Mouse (Mus musculus): ENCODE measurements around the gene 1700067K01Rik. TPM values are rescaled to one million over a fixed set of nuclear protein-coding genes. Genes with fewer than 3 reads are reported as not detected.

Gene 1700067K01Rik
- under 1 TPM in 1 of 4 experiments, not detected in 3; 0.39 TPM for total RNA-seq (2022)

- no peak for DNase-seq (ENCODE audit: low spot score in 2 of 2)
Measured at GRCm38 (mm10) chr8:84001281-84002000, at the start of gene 1700067K01Rik. TSS of gene 1700067K01Rik (plus strand) at chr8:84001502.

GRCm38 (mm10) chr8:83954749-83955105, 46.6 kb upstream of the 1700067K01Rik start:
- DNase-seq (ENCODE audit: low spot score in 2 of 2) = no peak

- peak; percentile 99 for DNase-seq (ENCODE audit: low spot score in 2 of 2)
Measured at GRCm38 (mm10) chr8:83955106-83955957, 46.0 kb upstream of the 1700067K01Rik start, which contains the start of the genes Gm10644 and Asf1b. TSS of gene Gm10644 (minus strand) at chr8:83955205. TSS of gene Asf1b (plus strand) at chr8:83955507.

- no peak for DNase-seq (ENCODE audit: low spot score in 2 of 2)
Measured at GRCm38 (mm10) chr8:83955958-83956218, 45.4 kb upstream of the 1700067K01Rik start.

- no peak for DNase-seq (ENCODE audit: low spot score in 2 of 2)
Measured at GRCm38 (mm10) chr8:83956789-83957188, 44.5 kb upstream of the 1700067K01Rik start.

GRCm38 (mm10) chr8:83964015-83964765, 37.1 kb upstream of the 1700067K01Rik start:
- no peak for DNase-seq (ENCODE audit: low spot score in 2 of 2)

- DNase-seq (ENCODE audit: low spot score in 2 of 2) = no peak
Measured at GRCm38 (mm10) chr8:83967701-83968100, 33.6 kb upstream of the 1700067K01Rik start.

GRCm38 (mm10) chr8:83971121-83971520, 30.2 kb upstream of the 1700067K01Rik start:
- no peak for DNase-seq (ENCODE audit: low spot score in 2 of 2)

GRCm38 (mm10) chr8:83971661-83972060, 29.6 kb upstream of the 1700067K01Rik start:
- DNase-seq (ENCODE audit: low spot score in 2 of 2) = no peak

- peak; percentile 99 for DNase-seq (ENCODE audit: low spot score in 2 of 2)
Measured at GRCm38 (mm10) chr8:83972150-83973120, 28.9 kb upstream of the 1700067K01Rik start, which contains the start of gene Prkaca. TSS of gene Prkaca (plus strand) at chr8:83972993.

GRCm38 (mm10) chr8:83973161-83974031, 27.9 kb upstream of the 1700067K01Rik start:
- no peak for DNase-seq (ENCODE audit: low spot score in 2 of 2)

- no peak for DNase-seq (ENCODE audit: low spot score in 2 of 2)
Measured at GRCm38 (mm10) chr8:83974521-83974920, 26.8 kb upstream of the 1700067K01Rik start.

- DNase-seq (ENCODE audit: low spot score in 2 of 2) = no peak
Measured at GRCm38 (mm10) chr8:83976101-83976630, 25.1 kb upstream of the 1700067K01Rik start.

GRCm38 (mm10) chr8:83976779-83977350, 24.4 kb upstream of the 1700067K01Rik start:
- no peak for DNase-seq (ENCODE audit: low spot score in 2 of 2)

GRCm38 (mm10) chr8:83977646-83978045, 23.7 kb upstream of the 1700067K01Rik start:
- no peak for DNase-seq (ENCODE audit: low spot score in 2 of 2)

GRCm38 (mm10) chr8:83978200-83978599, 23.1 kb upstream of the 1700067K01Rik start:
- DNase-seq (ENCODE audit: low spot score in 2 of 2) = no peak

- DNase-seq (ENCODE audit: low spot score in 2 of 2) = no peak
Measured at GRCm38 (mm10) chr8:83980250-83980649, 21.1 kb upstream of the 1700067K01Rik start.

GRCm38 (mm10) chr8:83980845-83981244, 20.5 kb upstream of the 1700067K01Rik start:
- DNase-seq (ENCODE audit: low spot score in 2 of 2) = no peak

- no peak for DNase-seq (ENCODE audit: low spot score in 2 of 2)
Measured at GRCm38 (mm10) chr8:83981533-83981932, 19.8 kb upstream of the 1700067K01Rik start.

All from layer of hippocampus, adult 8-10 months (tissue).